In the genomic region with DNA sequence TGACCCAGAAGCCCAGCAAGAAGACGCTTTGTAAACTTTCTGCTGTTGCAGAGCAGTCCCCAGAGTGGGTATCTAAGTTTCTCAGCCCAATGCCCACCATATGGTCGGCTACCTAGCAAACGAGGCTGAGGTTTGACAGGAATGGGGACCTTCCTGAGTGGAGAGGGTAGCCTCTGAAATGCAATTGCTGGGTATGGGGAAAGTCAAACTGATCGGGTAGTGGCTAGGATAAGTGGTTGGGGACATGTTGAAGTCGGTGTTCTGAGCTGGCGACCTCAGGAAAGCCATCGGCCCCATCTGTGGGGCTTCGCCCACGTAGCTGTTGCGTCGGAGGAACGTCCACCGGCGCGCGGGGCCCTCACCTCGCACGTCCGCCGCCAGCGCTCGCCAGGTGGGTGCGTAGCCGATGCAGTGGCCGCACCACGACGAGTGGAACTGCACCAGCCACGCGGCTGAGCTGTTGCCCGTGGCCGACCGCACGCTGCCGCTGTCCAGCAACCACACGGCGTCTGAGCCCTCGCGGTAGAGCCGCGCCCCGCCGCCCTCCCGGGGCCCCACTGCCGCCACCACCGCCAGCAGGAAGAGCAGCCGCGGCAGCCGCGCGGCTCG, we compare ENCODE assay signal across 8 mouse cellular contexts. TPM values are rescaled to one million over a fixed set of nuclear protein-coding genes. Genes with fewer than 3 reads are reported as not detected.
DNase-seq lines count a peak whose midpoint lies in the region; ATAC-seq lines count a peak whose summit lies in the region.

No protein-coding gene starts in this region.

- intact Hi-C loops in left cerebral cortex, postnatal 14 days (cut with DNase I): no loop called here
- intact Hi-C loops in gastrocnemius, postnatal 36 days (cut with DNase I): loop anchor here (5.0 kb wide), 1 partner anchor 214 kb away; the partner anchor contains the start of gene Ubac1

- under 1% methylated on average over 42 of the region's 51 CpGs for WGBS in forebrain, embryonic 14.5 days
- WGBS in limb, embryonic 15.5 days: under 1% methylated on average over 51 of the region's 51 CpGs
- under 1% methylated on average over 51 of the region's 51 CpGs for WGBS in stomach, embryonic 14.5 days

- H3K9me3 ChIP-seq in forebrain, embryonic 14.5 days (replicated peaks; ENCODE audit: control insufficient read depth, low read length): no peaks in the 10 kb centered on the region
- H3K9me3 ChIP-seq in limb, embryonic 15.5 days: no peaks in the 10 kb centered on the region
- no peaks in the 10 kb centered on the region for H3K9me3 ChIP-seq in stomach, embryonic 14.5 days (ENCODE audit: control insufficient read depth, low read depth, low read length)

- H3K9ac ChIP-seq in forebrain, embryonic 14.5 days (ENCODE audit: low read length): peak overlapping the region; percentile 85
- H3K9ac ChIP-seq in limb, embryonic 15.5 days: peak overlapping the region; percentile 76
- H3K9ac ChIP-seq in stomach, embryonic 14.5 days (replicated peaks; ENCODE audit: low read depth, low read length): peak overlapping the region; percentile 88

- no peaks in the 10 kb centered on the region for H3K27me3 ChIP-seq in forebrain, embryonic 14.5 days (replicated peaks; ENCODE audit: control insufficient read depth, insufficient read depth, low read length)
- no peaks in the 10 kb centered on the region for H3K27me3 ChIP-seq in limb, embryonic 15.5 days
- H3K27me3 ChIP-seq in stomach, embryonic 14.5 days (ENCODE audit: control insufficient read depth, insufficient read depth, low read length): no peaks in the 10 kb centered on the region

- H3K4me1 ChIP-seq in forebrain, embryonic 14.5 days (ENCODE audit: control insufficient read depth, insufficient read depth, low read length): peaks cover 5% of the 10 kb centered on the region; the same call in 1 of the 2 replicates
- peaks cover 28% of the 10 kb centered on the region for H3K4me1 ChIP-seq in limb, embryonic 15.5 days
- H3K4me1 ChIP-seq in stomach, embryonic 14.5 days (ENCODE audit: control insufficient read depth, insufficient read depth, low read length): peaks cover 26% of the 10 kb centered on the region; the same call in 1 of the 2 replicates

- no peaks in the 10 kb centered on the region for H3K36me3 ChIP-seq in forebrain, embryonic 14.5 days (ENCODE audit: control insufficient read depth, insufficient read depth, low read length)
- H3K36me3 ChIP-seq in limb, embryonic 15.5 days: 0 out of 2 replicates have a peak, but pooled peaks cover 4% of the 10 kb centered on the region
- no peaks in the 10 kb centered on the region for H3K36me3 ChIP-seq in stomach, embryonic 14.5 days (ENCODE audit: control insufficient read depth, insufficient read depth, low read length)

- ATAC-seq in forebrain, embryonic 14.5 days: peak; percentile 72
- ATAC-seq in limb, embryonic 15.5 days (ENCODE audit: insufficient number of reproducible peaks, low FRiP score, low TSS enrichment, low read depth): peak; percentile 30; the same call in 1 of the 2 replicates
- peak; percentile 44; the same call in 1 of the 2 replicates for ATAC-seq in stomach, embryonic 14.5 days (ENCODE audit: insufficient number of reproducible peaks, insufficient read depth, low FRiP score, low read depth)

- H3K4me2 ChIP-seq in forebrain, embryonic 14.5 days (ENCODE audit: low read length): peak overlapping the region; percentile 83
- H3K4me2 ChIP-seq in limb, embryonic 15.5 days: peak overlapping the region; percentile 87
- peak overlapping the region; percentile 71 for H3K4me2 ChIP-seq in stomach, embryonic 14.5 days (replicated peaks; ENCODE audit: low read depth, low read length)

- peak overlapping the region; percentile 90 for H3K4me3 ChIP-seq in forebrain, embryonic 14.5 days (ENCODE audit: low read depth, low read length)
- peak overlapping the region; percentile 89 for H3K4me3 ChIP-seq in limb, embryonic 15.5 days
- peak overlapping the region; percentile 85 for H3K4me3 ChIP-seq in stomach, embryonic 14.5 days (ENCODE audit: low read depth, low read length)

- DNase-seq in left cerebral cortex, adult 11 months (ENCODE audit: low spot score): peak; percentile 12
- no peak for DNase-seq in left cerebral cortex, postnatal 14 days (ENCODE audit: low spot score in 2 of 2)
- peak; percentile 60 for DNase-seq in brain, adult 2 months (ENCODE audit: low read depth, low spot score)
- DNase-seq in forebrain, embryonic 14.5 days (ENCODE audit: low spot score): no peak
- no peak for DNase-seq in urinary bladder, postnatal 14 days (ENCODE audit: low spot score)
- DNase-seq in gastrocnemius, postnatal 36 days: no peak

- H3K27ac ChIP-seq in forebrain, embryonic 14.5 days (ENCODE audit: low read depth, low read length): peak overlapping the region; percentile 68
- H3K27ac ChIP-seq in limb, embryonic 15.5 days: peak overlapping the region; percentile 84
- peak overlapping the region; percentile 58 for H3K27ac ChIP-seq in stomach, embryonic 14.5 days (ENCODE audit: low read length)

RNA-seq across cellular contexts. Expression of gene Qsox2, which starts 0.5 kb away (rescaled TPM):
- total RNA-seq in left cerebral cortex, postnatal 14 days (2021): 10 to 100 TPM; 22.9 to 23.4 TPM
- polyA plus RNA-seq in forebrain, embryonic 14.5 days (2014; fragmentation: Nextera tagmentation; extraction: Ambion mirVana): 10.6 and 12.2 TPM in 2 replicates
- polyA plus RNA-seq in limb, embryonic 15.5 days (2015; fragmentation: Nextera tagmentation; extraction: Ambion mirVana): 18.2 and 20.7 TPM in 2 replicates
- polyA plus RNA-seq in stomach, embryonic 14.5 days (2014; fragmentation: Nextera tagmentation; extraction: Ambion mirVana): 17.5 and 18.8 TPM in 2 replicates
- 1 to 10 TPM; 3.0 to 3.9 TPM for total RNA-seq in gastrocnemius, postnatal 36 days (2021)

RNA-seq across cellular contexts. Expression of gene Lhx3, which starts 28.7 kb away (rescaled TPM):
- not detected for total RNA-seq in left cerebral cortex, postnatal 14 days (2021)
- not detected in 2 replicates for polyA plus RNA-seq in forebrain, embryonic 14.5 days (2014; fragmentation: Nextera tagmentation; extraction: Ambion mirVana)
- not detected in 2 replicates for polyA plus RNA-seq in limb, embryonic 15.5 days (2015; fragmentation: Nextera tagmentation; extraction: Ambion mirVana)
- not detected in 2 replicates for polyA plus RNA-seq in stomach, embryonic 14.5 days (2014; fragmentation: Nextera tagmentation; extraction: Ambion mirVana)
- total RNA-seq in gastrocnemius, postnatal 36 days (2021): not detected

RNA-seq across cellular contexts. Expression of gene Ccdc187, which starts 57.6 kb away (rescaled TPM):
- total RNA-seq in left cerebral cortex, postnatal 14 days (2021): 1 to 10 TPM in 1 of 2 experiments, under 1 TPM in 1; 0.59 to 1.5 TPM
- polyA plus RNA-seq in forebrain, embryonic 14.5 days (2014; fragmentation: Nextera tagmentation; extraction: Ambion mirVana): 0.11 and 0.17 TPM in 2 replicates
- 0.05 and 0.06 TPM in 2 replicates for polyA plus RNA-seq in limb, embryonic 15.5 days (2015; fragmentation: Nextera tagmentation; extraction: Ambion mirVana)
- 0.58 and 1.1 TPM in 2 replicates for polyA plus RNA-seq in stomach, embryonic 14.5 days (2014; fragmentation: Nextera tagmentation; extraction: Ambion mirVana)
- total RNA-seq in gastrocnemius, postnatal 36 days (2021): under 1 TPM in 1 of 2 experiments, not detected in 1; 0.03 TPM

Comparison
In these comparisons a context has a peak if more than half of its experiments do, and no peak if none do; other contexts are left out.
1. DNase-seq: peak in left cerebral cortex, adult 11 months (single experiment) and brain, adult 2 months (single experiment); none in left cerebral cortex, postnatal 14 days (0 of 2), forebrain, embryonic 14.5 days (single experiment), urinary bladder, postnatal 14 days (single experiment) and gastrocnemius, postnatal 36 days (0 of 2).
2. Peak in every context shown above with its lines, with median percentiles within 50 percentile points of each other: ATAC-seq, H3K27ac ChIP-seq, H3K4me2 ChIP-seq, H3K4me3 ChIP-seq and H3K9ac ChIP-seq.